Mouse (Mus musculus): ENCODE results near the gene Cdc7.

Gene Cdc7

DNA sequence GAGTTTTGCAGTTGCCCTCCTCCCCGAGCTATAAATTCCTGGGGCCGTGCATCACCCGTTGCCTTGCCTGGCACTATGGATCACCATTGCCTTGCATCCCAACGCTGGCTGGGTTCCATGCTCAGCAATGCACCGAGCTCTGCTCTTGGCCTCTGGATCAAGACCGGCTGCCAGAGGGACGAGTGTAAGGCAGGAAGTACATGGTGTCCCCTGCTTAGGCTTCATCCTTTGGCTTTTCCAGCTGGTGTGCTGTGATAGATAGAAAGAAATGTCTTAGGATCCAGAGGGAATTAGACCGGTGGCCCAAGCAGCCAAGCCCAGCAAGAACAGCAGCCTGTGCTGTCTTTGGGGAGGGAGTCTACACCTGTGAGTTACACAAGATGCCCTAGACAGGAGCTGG, 61.7 kb downstream of the Cdc7 start:
- DNase-seq, result no peak

DNA sequence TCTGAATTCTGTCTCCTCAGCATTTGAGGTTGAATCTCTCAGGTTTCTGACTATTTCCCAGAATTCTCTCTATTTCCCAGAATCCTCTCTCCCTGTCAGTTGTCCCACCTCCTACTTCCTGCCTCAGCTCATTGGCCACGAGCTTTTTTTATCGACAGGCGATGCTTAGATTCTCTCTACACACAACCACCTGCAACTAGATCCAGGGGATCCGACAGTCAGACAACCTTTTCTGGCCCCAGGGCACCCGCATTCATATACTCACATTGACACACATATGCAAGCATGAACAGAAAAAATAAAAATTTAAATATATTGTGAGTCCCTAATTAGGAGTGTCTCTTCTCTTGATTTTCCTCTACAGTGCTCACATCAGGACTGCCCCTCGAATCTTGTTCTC, 63.5 kb downstream of the Cdc7 start:
- no peak for DNase-seq

- DNase-seq, result no peak
These were observed 64.4 kb downstream of the Cdc7 start for GRCm38 (mm10) chr5:107028557-107028956.

DNA sequence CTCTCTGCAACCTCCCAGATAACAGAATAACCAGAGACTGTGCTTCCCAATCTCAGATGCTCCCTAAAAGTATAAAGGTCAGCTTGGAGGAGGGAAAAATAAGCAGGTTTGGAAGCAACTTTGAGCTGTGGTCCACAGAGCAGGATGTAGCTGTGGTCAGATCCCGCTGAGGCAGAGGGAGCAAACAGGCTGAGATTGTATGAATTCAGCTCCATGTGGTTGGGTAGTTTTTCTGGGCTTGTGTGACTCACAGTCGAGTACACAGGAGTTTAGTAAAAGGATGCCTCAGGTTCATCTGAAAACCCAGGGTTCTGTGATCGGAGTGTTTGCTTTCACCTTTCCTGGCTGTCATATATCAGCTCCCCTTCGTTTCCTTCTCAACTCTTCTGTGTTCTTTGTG, 65.7 kb downstream of the Cdc7 start:
- no peak for DNase-seq

DNA sequence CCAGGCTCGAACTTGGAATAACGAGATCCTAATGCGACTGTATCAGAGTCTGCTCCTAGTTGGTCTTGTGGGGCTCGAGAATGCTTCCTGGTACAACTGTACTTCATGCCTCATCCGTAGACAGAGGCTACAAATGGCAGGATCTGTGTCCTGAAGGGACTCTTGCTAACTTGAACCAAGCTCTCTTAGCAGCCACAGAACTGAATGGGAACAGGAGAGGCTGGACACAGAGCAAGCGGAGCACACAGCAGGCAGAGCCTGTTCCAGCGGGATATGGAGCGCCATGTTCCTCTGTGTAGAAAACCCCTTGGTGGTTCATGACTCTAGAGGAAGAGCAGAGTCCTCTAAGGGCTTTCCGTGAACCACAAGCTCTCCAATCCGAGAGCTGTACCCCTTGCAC, 66.7 kb downstream of the Cdc7 start:
- DNase-seq, result no peak

Measured in thymus, adult 18-20 months (tissue).